Mouse (Mus musculus): ENCODE measurements around the gene Dtx2.

Dtx2 gene

DNA sequence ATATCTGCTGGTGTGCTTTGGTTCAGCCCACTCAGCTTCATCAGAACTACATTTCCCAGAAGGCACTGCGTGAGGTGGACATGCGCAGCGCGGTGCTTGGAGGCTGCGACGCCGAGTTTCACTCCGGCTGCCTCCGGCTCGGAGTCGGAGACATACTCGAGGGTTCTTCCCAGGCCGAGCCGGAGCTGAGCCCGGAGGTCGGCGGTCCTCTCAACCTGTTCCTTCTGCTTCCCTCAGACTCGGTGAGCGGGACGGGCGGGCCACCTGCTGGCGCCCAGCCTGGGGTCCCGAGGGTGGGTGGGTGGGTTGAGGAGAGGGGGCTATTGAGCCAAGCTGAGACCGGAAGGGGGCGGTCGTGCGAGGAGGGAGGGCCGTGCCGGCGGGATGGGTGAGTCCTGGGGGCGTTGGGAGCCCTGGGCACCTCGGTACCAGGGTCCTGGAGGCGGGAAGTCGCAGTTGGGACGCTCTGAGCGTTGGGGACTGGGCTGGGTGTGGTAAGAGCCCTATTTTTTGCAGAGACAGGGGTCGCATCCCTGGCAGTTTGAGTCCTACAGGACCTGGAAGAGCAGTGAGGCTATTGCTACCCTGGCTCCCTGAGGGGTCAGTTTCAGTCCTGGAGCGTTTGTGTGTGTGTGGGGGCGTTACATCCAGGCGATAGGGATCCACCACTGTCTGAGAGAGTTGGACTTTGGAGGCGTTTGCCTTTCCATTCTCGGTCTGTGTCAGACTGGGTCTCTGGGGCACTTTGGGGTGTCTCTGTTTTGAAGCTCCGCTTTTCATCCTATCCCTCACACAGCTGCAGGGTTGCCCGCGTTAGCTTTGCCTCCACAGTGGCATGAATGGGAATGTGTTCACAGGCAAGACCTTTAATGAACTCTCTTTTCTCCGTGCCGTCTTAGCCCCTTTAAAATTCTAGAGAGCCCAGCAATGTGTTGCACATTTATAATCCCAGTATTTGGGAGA, at the start of gene Dtx2:
Gene Dtx2 (plus strand): TSS at position 76 of the 963 bp plus-strand sequence.
- DNase-seq: peak; percentile 87 to 93

DNA sequence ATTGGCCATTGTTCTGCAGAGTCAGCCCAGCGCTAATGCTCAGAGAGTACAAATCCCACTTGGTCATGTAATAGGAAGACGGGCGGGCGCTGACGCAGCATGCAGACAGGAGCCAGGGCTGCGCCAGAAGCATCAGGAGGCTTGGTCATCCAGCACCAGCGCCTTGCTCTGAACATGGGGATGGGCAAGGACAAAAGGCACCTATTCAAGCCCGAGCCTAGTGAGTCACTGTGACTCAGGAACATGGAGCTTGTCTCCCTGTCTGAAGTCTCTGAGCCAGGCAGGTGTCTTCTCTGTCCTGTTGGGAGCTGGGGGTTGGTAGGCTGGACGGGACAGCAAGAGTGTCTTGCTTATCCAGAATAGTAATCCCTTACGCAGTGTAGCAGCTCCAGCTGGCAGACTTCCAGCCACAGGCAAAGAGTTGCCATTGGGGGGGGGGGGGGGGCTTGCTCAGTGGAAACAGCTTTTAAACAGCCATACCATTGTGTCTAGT, 48.6 kb upstream of the Dtx2 start:
- no peak for DNase-seq

DNA sequence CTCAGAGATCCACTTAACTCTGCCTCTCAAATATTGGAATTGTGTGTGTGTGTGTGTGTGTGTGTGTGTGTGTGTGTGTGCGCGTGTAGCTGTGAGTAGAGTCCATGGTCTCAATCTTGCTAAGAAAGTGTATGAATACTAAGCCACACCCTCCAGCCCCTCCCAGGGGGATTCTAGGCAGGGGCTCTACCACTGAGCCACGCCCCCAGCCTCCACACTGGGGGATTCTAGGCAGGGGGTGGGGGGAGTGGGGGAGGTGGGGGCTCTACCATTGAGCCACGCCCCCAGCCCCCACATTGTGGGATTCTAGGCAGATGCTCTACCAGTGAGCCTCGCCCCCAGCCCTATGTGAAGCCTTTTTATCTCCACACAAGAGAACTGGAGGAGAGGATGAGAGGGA, 48.0 kb upstream of the Dtx2 start:
- DNase-seq: no peak

DNA sequence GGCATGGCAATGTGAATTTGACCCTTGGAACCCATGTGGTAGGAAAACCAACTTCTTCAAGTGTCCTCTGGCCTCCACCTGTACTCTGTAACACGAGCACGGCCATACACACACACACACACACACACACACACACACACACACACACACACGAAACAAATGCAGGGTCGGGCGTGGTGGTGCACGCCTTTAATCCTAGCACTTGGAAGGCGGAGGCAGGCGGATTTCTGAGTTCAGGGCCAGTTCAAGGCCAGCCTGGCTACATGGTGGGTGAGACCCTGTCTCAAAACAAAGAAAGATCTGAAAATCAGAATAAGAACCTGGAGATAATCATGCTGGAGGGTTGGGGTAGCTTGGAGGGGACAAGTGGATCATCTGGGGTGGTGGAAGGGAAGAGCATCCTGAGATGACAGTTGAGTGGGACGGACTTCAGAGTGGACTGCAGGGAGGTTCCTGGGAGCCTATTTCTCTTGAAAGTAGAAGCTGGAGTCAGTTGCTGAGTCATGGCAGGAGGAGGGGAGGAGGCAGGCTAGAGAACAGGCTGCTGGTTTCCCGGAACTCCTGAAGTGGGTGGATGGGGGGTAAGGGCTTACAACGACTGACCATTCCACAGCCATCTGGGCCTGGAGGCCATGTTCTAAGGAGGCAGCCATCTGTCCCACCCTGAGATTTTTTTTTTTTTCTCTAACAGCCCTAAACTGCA, 43.7 kb upstream of the Dtx2 start:
- no peak for DNase-seq

DNA sequence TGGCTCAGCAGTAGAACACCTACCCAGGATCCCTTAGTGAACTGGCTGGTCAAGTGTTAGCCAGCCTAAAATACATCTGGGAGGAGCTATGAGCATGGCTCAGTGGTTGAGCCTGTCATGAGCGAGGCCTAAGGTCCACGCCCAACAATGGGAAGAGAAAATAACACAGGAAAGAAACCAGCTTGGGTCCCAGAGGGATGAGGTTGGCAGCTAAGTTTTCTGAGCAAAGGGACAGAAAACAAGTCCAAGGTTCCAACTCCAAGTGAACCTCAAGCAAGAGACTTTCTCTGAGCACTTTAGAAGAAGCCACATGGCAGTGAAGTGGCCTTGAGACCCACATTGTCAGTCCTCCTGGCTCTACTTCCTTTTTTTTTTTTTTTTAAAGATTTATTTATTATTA, 42.9 kb upstream of the Dtx2 start:
- DNase-seq: no peak

DNA sequence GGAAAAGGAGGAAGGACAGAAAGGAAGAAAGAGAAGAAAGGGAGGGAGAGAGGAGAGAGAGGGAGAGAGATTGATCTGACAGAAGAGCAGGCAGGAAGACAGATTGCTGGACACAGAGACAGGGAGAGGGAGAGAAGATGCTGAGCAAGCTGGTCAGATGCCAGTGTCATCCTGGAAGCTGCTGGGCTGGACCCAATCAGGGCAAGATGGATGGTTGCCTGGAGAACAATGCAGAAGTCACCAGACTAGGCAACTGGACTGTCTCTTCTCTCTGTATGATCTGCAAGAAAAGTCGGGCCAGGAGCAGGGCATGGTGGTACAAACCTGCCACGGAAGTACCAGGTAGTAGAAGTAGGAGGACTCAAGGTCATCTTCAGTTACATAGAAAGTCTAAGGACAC, 41.8 kb upstream of the Dtx2 start:
- peak in 1 of 2 experiments; percentile 60 for DNase-seq

DNA sequence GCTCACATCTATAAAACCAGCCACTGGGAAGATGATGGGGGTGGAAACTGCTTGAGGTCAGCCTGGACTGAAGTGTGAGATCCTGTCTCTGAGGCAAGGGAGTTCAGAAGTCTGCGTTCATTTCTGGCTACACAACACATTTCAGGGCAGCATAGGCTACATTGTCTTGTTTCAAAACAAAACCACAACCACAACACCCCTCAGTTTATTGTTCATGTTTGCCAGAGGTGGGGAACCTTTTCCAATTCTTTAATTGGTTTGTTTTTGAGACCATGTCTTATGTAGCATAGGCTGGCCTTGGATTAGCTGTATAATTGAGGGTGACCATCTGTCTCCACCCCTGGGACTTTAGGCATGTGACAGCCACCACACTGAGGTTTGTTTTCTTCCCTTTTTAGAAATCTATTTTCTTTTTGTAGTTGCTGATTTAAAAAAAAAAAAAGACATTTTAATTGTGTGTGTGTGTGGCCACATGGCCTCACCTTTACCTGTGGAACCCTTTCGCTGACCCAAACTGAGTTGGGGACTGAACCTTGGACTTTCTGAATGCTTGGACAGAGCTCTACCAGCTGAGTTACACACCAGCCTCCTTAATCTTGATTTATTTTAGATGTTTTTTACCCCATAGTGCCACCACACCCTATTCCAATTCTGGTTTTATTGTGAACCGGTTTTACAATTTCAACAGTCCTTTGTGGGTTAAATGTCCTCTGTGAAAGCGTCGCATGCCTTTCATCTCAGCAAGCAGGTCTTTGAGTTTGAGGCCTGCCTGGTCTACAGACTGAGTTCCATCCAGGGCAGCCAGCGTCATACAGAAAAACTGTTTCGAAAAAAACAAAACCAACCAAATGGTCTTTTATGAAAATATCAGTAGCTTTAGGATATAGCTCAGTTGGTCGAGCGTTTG, 38.0 kb upstream of the Dtx2 start:
- no peak for DNase-seq

DNA sequence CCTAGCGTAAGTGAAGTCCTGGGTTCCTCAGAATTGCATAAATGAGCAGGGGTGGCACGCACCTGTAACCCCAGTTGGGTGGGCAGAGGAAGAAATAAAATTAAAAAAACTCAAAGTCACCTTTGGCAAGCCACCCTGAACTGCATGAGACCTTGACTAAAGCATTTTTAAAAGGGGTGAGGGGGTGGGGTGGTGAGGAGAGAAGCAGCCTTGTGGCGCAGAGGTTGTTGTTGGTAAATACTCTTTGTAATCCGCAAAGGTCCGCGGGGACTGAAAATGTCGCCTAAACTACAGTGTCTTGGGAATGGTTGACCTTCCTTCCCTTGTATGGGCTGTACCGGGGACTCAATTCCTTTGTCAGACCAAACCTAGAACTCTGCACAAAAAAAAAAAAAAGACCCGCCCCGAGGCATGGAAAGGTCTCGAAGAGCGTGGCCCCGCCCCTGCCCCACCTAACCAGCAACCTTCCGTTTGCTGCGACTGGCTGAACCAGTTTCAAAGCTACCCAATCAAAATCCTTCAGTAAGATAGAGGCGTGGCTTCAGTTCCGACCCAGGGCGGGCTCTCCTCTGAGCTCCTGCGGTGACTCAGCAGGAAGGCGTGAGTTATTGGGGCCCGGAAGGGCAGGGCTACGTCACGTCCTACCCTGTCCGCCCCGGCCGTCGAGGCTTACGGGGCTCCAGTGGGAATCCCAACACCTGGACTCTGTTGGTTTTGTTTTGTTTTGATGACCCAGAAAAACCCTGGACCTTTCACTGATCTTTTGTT, 37.2 kb upstream of the Dtx2 start:
- DNase-seq: peak; percentile 89 to 91

DNA sequence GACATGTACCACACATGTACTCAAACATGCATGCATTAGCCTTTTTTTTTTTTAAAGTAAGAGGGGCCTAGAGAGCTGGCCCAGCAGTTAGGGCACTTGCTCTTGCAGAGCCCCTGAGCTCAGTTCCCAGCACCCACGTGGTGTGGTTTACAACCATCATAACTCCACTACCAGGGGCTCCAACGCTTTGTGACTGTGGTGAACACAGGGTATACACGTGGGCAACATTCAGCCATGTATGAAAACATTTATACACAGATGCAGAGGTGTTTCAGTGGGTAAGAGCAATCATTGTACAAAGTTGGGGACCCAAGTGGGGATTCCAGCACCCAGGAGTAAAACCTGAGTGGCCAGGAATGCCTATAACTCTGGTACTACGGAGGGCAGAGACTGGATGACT, 36.2 kb upstream of the Dtx2 start:
- DNase-seq: no peak

DNA sequence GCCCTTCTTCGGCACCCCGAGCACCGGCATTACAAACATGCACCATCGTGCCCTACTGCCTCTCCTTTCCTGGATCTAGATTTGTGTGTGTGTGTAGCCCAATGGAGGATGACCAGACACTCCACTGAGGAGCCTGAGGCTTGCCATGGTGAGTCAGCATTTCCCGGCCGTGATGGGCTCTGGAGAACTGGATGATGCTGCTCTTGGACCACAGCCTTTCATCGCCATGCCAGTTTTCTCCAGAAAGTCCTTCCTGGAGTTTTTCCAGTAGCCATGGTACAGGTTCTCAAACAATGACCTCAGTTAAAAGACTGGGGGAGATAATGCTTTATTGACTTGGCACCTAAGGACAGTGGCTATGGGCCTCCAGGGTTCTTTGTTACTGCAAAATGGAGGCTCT, 34.7 kb upstream of the Dtx2 start:
- DNase-seq: no peak

DNA sequence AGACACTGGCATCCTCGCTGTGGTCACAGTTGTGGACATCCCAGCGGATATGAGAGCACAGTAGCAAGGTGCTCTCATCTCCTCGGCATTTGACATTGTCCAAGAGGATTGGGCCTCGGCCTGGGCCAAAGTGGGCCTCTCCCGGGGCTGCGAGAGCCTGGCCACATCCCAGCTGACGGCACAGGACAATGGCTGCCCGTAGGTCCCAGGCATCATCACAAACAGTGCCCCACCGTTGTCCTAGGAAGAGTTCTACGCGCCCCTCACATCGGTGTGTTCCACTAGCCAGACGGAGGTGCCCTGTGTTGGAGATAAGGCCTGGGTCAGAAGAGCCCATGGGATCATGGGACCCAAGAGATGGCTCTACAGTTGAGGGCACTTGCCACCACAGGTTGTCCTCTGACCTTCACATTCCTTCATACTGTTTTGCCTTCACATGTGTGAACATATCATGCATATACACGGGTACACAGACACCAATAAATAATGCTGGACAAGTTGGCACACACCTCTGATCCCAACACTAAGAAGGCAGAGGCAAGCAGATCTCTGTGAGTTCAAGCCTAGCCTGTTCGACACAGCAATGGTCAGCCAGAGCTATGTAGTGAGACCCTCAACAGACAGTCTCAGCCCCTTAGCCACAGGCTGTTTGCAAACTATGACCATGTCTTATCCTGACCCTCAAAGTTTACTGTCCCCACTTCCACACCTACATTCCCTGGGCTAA, 33.5 kb upstream of the Dtx2 start:
- peak in 1 of 2 experiments; percentile 30 for DNase-seq

DNA sequence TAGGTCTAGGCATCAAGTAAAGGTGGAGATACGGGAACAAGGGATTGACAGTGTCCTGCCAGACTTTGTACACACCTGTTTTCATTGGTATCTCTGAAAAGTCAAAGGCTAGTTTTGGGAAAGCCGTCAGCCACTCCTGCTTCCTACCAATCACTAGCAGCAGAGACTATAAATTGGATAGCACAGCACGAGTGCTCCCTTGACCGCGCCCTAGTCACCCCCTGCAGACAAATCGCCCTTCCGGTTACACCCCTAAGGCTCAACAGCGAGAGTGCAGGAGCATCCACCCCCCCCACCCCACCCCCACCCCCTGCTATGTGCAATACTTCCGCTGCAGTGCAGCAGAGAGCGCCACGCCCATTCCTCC, 32.5 kb upstream of the Dtx2 start:
- DNase-seq: no peak

DNA sequence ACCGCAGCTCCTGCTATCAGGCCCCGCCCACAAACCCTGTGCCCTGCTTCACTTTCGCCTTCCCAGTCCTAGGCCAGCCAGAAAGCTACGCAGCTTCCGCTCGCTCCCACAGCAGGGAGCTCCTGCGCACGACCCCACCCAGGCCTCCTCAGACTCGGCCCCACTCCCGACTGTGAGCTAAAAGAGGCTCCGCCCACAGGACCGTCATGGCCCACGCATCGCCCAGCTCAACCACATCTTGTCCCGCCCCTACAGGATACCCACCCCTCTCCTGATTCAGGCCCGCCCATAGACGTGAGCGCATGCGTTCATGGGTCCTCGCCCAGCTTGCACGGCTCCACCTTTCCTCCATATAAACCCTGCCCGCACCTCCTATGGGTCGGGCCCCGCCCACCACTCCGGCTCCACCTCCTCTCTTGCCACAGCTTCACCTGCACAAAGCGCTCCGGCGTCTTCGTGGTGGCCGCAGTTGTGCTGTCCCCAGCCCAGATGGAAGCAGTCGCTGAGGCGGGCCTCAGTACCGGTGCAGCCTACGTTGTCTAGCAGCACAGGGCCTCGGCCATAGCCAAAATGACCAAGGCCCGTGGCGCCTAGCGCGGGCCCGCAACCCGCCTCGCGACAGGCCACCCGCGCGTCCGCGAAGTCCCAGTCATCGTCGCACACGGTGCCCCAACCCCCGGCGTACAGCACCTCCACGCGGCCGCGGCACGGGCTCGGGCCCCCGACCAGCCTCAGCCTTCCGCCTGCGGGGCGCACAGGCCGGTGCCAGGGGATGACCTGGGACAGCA, 31.9 kb upstream of the Dtx2 start:
- peak; percentile 97 for DNase-seq

DNA sequence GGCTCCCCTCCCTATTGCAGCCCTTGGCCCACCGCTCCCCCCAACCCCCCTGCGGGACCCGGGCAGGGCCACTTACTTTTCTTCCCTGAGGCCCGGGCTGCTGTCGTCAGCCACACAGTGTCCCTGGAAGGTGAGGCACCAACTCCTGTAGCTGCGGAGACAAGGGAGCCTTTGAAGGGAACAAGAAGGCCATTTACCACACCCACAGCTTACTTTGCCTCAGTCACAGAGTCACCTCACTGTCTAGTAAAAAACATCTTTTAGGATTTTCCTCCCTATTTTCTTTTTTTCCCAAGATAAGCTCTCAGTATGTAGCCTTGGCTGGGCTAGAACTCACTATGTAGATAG, 31.3 kb upstream of the Dtx2 start:
- no peak for DNase-seq

DNA sequence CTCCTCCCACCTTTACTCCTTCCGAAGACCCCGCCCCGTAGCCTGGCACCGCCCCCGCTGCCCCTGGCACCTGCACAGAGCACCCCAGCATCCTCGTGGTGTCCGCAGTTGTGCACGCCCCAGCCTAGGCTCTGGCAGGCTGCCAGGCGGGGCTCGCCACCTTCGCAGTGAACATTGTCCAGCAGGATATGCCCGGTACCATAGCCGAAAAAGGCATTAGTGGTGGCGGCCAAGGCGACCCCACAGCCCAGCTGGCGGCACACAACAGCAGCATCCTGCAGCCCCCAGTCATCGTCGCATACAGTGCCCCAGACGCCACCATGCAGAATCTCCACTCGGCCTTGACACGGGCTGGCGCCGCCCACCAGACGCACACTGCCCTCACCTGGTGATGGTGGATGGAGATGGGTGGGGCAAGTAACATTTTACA, 29.1 kb upstream of the Dtx2 start:
- peak; percentile 62 to 70 for DNase-seq

DNA sequence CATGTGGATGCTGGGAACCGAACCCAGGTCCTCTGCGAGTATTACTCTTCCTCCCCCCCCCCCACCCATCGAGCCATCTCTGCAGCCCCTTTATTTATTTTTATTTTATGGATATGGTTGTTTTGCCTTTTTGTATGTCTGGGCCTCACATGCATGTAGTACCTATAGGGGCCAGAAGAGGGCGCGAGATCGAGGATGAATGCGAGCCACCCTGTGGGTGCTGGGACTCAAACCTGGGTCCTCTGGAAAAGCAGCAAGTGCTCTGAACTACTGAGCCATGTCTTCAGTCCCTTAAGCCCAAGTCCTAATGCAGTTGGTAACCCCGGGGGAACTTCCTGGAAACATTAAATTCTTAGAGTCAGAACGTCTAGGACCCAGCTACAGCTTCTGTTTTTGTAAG, 27.7 kb upstream of the Dtx2 start:
- DNase-seq: peak in 1 of 2 experiments; percentile 44

DNA sequence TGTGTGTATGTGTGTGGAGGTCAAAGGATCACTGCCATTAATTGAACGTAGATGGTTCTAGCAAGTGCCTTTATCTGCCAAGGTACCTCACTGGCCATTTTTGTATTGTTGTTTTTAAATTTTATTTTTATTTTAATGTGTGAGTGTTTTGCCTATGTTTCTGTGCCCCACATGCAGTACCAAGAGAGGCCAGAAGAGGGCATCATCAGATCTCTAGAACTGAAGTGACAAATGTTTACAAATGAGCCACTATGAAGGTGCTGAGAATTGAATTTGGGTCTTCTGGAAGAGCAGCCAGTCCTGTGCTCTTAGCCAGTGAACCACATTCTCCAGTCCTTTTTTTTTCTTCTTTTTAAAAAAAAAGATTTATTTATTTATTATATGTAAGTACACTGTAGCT, 25.8 kb upstream of the Dtx2 start:
- DNase-seq: peak; percentile 42 to 77

DNA sequence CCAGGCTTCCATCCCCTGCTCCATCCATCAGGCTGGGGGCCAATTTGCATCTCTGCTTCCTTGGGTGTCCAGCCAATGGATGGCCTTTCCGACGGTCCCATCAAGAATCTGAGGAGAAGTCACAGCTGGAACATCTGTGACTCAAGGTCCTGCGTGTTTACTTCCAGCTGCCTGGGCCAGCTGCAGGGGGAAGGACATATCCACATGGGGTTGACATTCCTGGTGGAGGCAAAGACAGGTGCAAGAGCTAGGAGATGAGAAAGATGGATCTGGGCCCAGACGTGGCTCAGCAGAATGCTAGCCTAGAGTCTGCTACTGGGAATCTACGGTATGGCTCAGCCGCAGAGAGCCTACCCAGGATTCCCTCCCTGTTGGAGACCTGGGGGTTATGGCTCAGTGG, 24.4 kb upstream of the Dtx2 start:
- DNase-seq: no peak

DNA sequence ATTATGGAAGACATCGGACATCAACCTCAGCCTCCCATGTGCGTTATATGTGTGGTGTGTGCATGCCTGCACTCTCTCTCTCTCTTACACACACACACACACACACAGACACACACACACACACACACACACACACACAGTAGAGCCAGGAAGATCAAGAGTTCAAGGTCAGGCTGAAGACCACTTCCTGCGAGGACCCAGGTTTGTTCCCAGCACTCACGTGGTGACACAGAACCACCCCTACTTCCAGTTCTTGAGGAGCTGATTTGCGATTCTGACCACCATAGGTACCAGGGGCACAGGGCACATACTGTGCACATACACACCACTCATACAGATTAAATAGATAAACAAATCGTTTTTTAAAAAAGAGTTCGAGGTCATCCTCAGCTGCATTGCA, 22.7 kb upstream of the Dtx2 start:
- DNase-seq: no peak

DNA sequence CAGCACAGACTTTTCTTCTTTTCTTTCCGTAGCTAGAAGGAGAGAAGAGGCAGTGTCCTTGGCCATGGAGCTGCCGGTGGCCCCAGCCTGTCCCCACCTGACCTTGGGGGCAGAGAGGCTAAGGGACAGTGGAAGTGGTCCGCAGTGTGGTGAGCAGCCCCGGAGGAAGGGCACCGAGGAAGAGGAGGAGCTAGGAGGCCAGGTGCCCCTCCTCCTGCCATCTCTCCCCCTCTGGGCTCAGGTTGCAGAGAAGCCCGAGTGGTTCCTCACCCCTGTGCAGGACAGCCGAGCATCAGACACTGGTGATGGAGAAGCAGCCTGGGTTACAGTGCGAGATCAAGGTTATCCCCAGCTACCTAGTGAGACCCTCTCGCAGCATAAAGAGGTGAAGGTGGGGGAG, 20.2 kb upstream of the Dtx2 start, which contains the start of gene Ssc4d:
Gene Ssc4d (minus strand): TSS at position 167 of the 400 bp plus-strand sequence.
- DNase-seq: no peak
